Mouse (Mus musculus): ENCODE results near the gene Cldn14.

GRCm38 (mm10) chr16:94017953-94018352 lies 9.3 kb upstream of the Cldn14 start:
- TF ChIP-seq POLR2A (IDR thresholded peaks at IDR 0.05; ENCODE audit: control insufficient read depth, low read depth, low read length) (no peak), CTCF (IDR thresholded peaks at IDR 0.05; ENCODE audit: control insufficient read depth, insufficient read depth, insufficient replicate concordance, low read depth, low read length) (no peak)

Measured in testis, adult 2 months (tissue).